ENCODE assay signal across 7 mouse cellular contexts in the genomic region with DNA sequence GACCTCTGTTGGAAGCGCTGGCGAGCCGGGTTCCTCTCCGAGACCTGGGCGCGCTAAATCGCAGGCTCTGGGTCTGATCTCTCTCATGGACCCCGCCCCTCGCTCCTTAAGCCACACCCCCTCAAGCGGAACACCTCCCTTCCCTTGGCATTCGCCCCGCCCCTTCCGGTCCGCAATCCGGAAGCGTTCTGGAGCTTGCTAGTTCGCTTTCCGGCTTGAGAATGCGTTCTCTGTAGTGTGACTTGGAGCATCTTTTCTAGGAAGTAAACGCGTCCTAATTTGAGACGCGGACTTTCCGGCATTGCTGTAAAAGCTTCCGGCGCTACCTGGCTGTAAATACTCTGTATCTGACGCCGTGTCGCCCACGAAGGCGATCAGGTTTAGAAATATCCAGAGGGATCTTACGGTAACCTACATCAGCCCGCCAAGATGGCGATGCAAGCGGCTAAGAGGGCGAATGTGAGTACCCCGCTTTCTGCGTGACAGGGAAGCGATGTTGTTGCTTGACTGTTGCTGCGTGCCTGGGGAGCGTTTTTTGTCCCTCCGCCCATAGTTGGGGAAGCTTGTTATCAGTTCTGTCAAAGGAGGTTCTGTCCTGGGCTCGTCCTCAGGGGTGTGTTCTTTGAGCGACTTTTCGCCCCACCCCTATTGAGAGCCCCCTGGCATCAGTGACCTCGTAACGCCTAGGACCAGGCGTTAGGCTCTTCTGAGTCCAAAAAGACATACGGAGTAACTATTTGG. TPM values are rescaled to one million over a fixed set of nuclear protein-coding genes. Genes with fewer than 3 reads are reported as not detected.
DNase-seq lines count a peak whose midpoint lies in the region; ATAC-seq and TF ChIP-seq lines count a peak whose summit lies in the region.

Gene Sf3b6, plus strand, starts transcription at position 184 of the 741 bp plus-strand sequence.

- H3K4me1 ChIP-seq in embryonic facial prominence, embryonic 10.5 days: peaks cover 17% of the 10 kb centered on the region
- peaks cover 10% of the 10 kb centered on the region; the same call in 1 of the 2 replicates for H3K4me1 ChIP-seq in intestine, postnatal 0 days (replicated peaks; ENCODE audit: control insufficient read depth, insufficient read depth, low read length)
- H3K4me1 ChIP-seq in midbrain, embryonic 12.5 days: peaks cover 17% of the 10 kb centered on the region
- peaks cover 5% of the 10 kb centered on the region; the same call in 1 of the 2 replicates for H3K4me1 ChIP-seq in small intestine, adult 2 months (ENCODE audit: control insufficient read depth, insufficient read depth, insufficient read length, low read length)

- TF ChIP-seq POLR2A in small intestine, adult 2 months (IDR thresholded peaks at IDR 0.05; ENCODE audit: low read depth, low read length): peak; percentile 85

- H3K27me3 ChIP-seq in embryonic facial prominence, embryonic 10.5 days (replicated peaks; ENCODE audit: low read depth, poor library complexity, severe bottlenecking): no peaks in the 10 kb centered on the region
- no peaks in the 10 kb centered on the region for H3K27me3 ChIP-seq in intestine, postnatal 0 days (replicated peaks; ENCODE audit: control insufficient read depth, insufficient read depth, low read length)
- H3K27me3 ChIP-seq in midbrain, embryonic 12.5 days: no peaks in the 10 kb centered on the region; the same call in 1 of the 2 replicates
- H3K27me3 ChIP-seq in small intestine, adult 2 months (ENCODE audit: control insufficient read depth, insufficient read depth, low read length): no peaks in the 10 kb centered on the region

- peak; percentile 99 for DNase-seq in adrenal gland, postnatal 10 days
- peak; percentile 99 for DNase-seq in embryonic facial prominence, embryonic 10.5 days (ENCODE audit: low spot score)
- peak; percentile 69 for DNase-seq in gonadal fat pad, adult 2 months (ENCODE audit: low read depth)
- DNase-seq in left cerebral cortex, postnatal 4 days: peak; percentile 99

- TF ChIP-seq CTCF in intestine, postnatal 0 days (IDR thresholded peaks at IDR 0.05; ENCODE audit: low read depth): 0 out of 2 replicates have a peak, but pooled peaks have one; percentile 6
- no peak for TF ChIP-seq CTCF in small intestine, adult 2 months (IDR thresholded peaks at IDR 0.05; ENCODE audit: extremely low read depth, insufficient read length, insufficient replicate concordance, low read depth, low read length)

- WGBS in embryonic facial prominence, embryonic 10.5 days: under 1% methylated on average over 49 of the region's 49 CpGs
- WGBS in intestine, postnatal 0 days: under 1% methylated on average over 49 of the region's 49 CpGs
- under 1% methylated on average over 49 of the region's 49 CpGs for WGBS in midbrain, embryonic 12.5 days
- under 1% methylated on average over 49 of the region's 49 CpGs for WGBS in small intestine, adult 2 months

- H3K9me3 ChIP-seq in embryonic facial prominence, embryonic 10.5 days: no peaks in the 10 kb centered on the region
- H3K9me3 ChIP-seq in intestine, postnatal 0 days (ENCODE audit: control insufficient read depth): no peaks in the 10 kb centered on the region
- H3K9me3 ChIP-seq in midbrain, embryonic 12.5 days: no peaks in the 10 kb centered on the region

- peak; percentile 99 for ATAC-seq in intestine, postnatal 0 days
- ATAC-seq in midbrain, embryonic 12.5 days (ENCODE audit: low FRiP score, low read depth): peak; percentile 99

- H3K9ac ChIP-seq in intestine, postnatal 0 days (ENCODE audit: low read depth, low read length): peak within 1 kb of the TSS; percentile 74
- peak within 1 kb of the TSS; percentile 65 for H3K9ac ChIP-seq in midbrain, embryonic 12.5 days (replicated peaks)

- H3K36me3 ChIP-seq in embryonic facial prominence, embryonic 10.5 days (replicated peaks): peaks cover 32% of the 10 kb centered on the region
- peaks cover 17% of the 10 kb centered on the region for H3K36me3 ChIP-seq in intestine, postnatal 0 days (ENCODE audit: control insufficient read depth, insufficient read depth)
- H3K36me3 ChIP-seq in midbrain, embryonic 12.5 days: peaks cover 18% of the 10 kb centered on the region
- H3K36me3 ChIP-seq in small intestine, adult 2 months (ENCODE audit: control insufficient read depth, insufficient read depth, low read length): peaks cover 16% of the 10 kb centered on the region

- H3K4me3 ChIP-seq in embryonic facial prominence, embryonic 10.5 days: peak within 1 kb of the TSS; percentile 66
- H3K4me3 ChIP-seq in intestine, postnatal 0 days (ENCODE audit: low read depth, low read length): peak within 1 kb of the TSS; percentile 86
- peak within 1 kb of the TSS; percentile 87 for H3K4me3 ChIP-seq in midbrain, embryonic 12.5 days
- peak within 1 kb of the TSS; percentile 99 for H3K4me3 ChIP-seq in small intestine, adult 2 months (ENCODE audit: low read depth, low read length)

- H3K4me2 ChIP-seq in intestine, postnatal 0 days (replicated peaks; ENCODE audit: low read depth): peak within 1 kb of the TSS; percentile 86
- peak within 1 kb of the TSS; percentile 93 for H3K4me2 ChIP-seq in midbrain, embryonic 12.5 days (replicated peaks)

- intact Hi-C loops in left cerebral cortex, postnatal 4 days (cut with DNase I): no loop called here

- peak within 1 kb of the TSS; percentile 87 for H3K27ac ChIP-seq in embryonic facial prominence, embryonic 10.5 days (replicated peaks)
- H3K27ac ChIP-seq in intestine, postnatal 0 days (ENCODE audit: low read depth, low read length): peak within 1 kb of the TSS; percentile 87
- H3K27ac ChIP-seq in midbrain, embryonic 12.5 days (replicated peaks): peak within 1 kb of the TSS; percentile 83
- H3K27ac ChIP-seq in small intestine, adult 2 months (ENCODE audit: insufficient read depth, low read depth, low read length): peak within 1 kb of the TSS; percentile 87

RNA-seq across cellular contexts. Expression of gene Sf3b6, which starts in this region (rescaled TPM):
- total RNA-seq in adrenal gland, postnatal 10 days (2021): 100 to 1,000 TPM in 1 of 2 experiments, 10 to 100 TPM in 1; 87.9 to 101 TPM
- 299 and 302 TPM in 2 replicates for polyA plus RNA-seq in embryonic facial prominence, embryonic 10.5 days (2016; fragmentation: Nextera tagmentation; extraction: Ambion mirVana)
- polyA plus RNA-seq in gonadal fat pad, adult 2 months (2012; rRNA removed): 57.7 and 74.4 TPM in 2 replicates
- 367 and 375 TPM in 2 replicates for polyA plus RNA-seq in intestine, postnatal 0 days (2015; fragmentation: Nextera tagmentation; extraction: Ambion mirVana)
- 100 to 1,000 TPM; 127 to 135 TPM for total RNA-seq in left cerebral cortex, postnatal 4 days (2021)
- 326 and 358 TPM in 2 replicates for polyA plus RNA-seq in midbrain, embryonic 12.5 days (2016; fragmentation: Nextera tagmentation; extraction: Ambion mirVana)
- polyA plus RNA-seq in small intestine, adult 2 months (2012; rRNA removed): 21.5 and 36.9 TPM in 2 replicates

Comparison
In these comparisons a context has a peak if more than half of its experiments do, and no peak if none do; other contexts are left out.
1. Peak in every context shown above with its lines: DNase-seq, ATAC-seq, H3K4me3 ChIP-seq and H3K27ac ChIP-seq.